Mouse (Mus musculus): ENCODE data around the gene Ina. TPM values are rescaled to one million over a fixed set of nuclear protein-coding genes. Genes with fewer than 3 reads are reported as not detected.

Ina gene
- polyA plus RNA-seq, 1 experiment from 2014 or later: 424 TPM

- Histone ChIP-seq H3K9ac (ENCODE audit: low read depth, low read length) (no peak overlapping the region), H3K4me1 (ENCODE audit: control insufficient read depth, insufficient read depth, low read length) (no peaks in the 10 kb centered on the region), H3K4me3 (ENCODE audit: low read depth, low read length) (no peak overlapping the region), H3K27ac (ENCODE audit: low read length) (no peak overlapping the region), H3K27me3 (ENCODE audit: control insufficient read depth, insufficient read depth, low read depth, low read length) (no peaks in the 10 kb centered on the region), H3K9me3 (replicated peaks; ENCODE audit: control insufficient read depth, low read length, poor library complexity, severe bottlenecking) (no peaks in the 10 kb centered on the region), H3K4me2 (ENCODE audit: low read length) (no peak overlapping the region), H3K36me3 (ENCODE audit: control insufficient read depth, insufficient read depth, low read length) (no peaks in the 10 kb centered on the region)
- no peak for ATAC-seq
- 57% methylated on average over 5 of the region's 5 CpGs for WGBS
These were observed 8.6 kb upstream of the Ina start for GRCm38 (mm10) chr19:47005873-47006272.

GRCm38 (mm10) chr19:47006321-47006720, 8.2 kb upstream of the Ina start:
- 0% methylated on average over 4 of the region's 4 CpGs for WGBS
- Histone ChIP-seq H3K4me2 (ENCODE audit: low read length) (no peak overlapping the region), H3K4me3 (ENCODE audit: low read depth, low read length) (no peak overlapping the region), H3K36me3 (ENCODE audit: control insufficient read depth, insufficient read depth, low read length) (no peaks in the 10 kb centered on the region), H3K27ac (ENCODE audit: low read length) (no peak overlapping the region), H3K9me3 (replicated peaks; ENCODE audit: control insufficient read depth, low read length, poor library complexity, severe bottlenecking) (no peaks in the 10 kb centered on the region), H3K9ac (ENCODE audit: low read depth, low read length) (no peak overlapping the region), H3K27me3 (ENCODE audit: control insufficient read depth, insufficient read depth, low read depth, low read length) (no peaks in the 10 kb centered on the region), H3K4me1 (ENCODE audit: control insufficient read depth, insufficient read depth, low read length) (no peaks in the 10 kb centered on the region)
- ATAC-seq: no peak

GRCm38 (mm10) chr19:47009420-47009819, 5.1 kb upstream of the Ina start:
- H3K4me3 ChIP-seq (ENCODE audit: low read depth, low read length): no peak overlapping the region
- H3K27ac ChIP-seq (ENCODE audit: low read length): no peak overlapping the region
- peaks cover 6% of the 10 kb centered on the region for H3K4me1 ChIP-seq (ENCODE audit: control insufficient read depth, insufficient read depth, low read length)
- WGBS: 93% methylated on average over 7 of the region's 7 CpGs
- ATAC-seq: no peak
- H3K9me3 ChIP-seq (replicated peaks; ENCODE audit: control insufficient read depth, low read length, poor library complexity, severe bottlenecking): no peaks in the 10 kb centered on the region
- no peaks in the 10 kb centered on the region for H3K36me3 ChIP-seq (ENCODE audit: control insufficient read depth, insufficient read depth, low read length)
- no peak overlapping the region for H3K9ac ChIP-seq (ENCODE audit: low read depth, low read length)
- no peak overlapping the region for H3K4me2 ChIP-seq (ENCODE audit: low read length)
- H3K27me3 ChIP-seq (ENCODE audit: control insufficient read depth, insufficient read depth, low read depth, low read length): no peaks in the 10 kb centered on the region

- Histone ChIP-seq H3K4me3 (ENCODE audit: low read depth, low read length) (no peak overlapping the region), H3K4me2 (ENCODE audit: low read length) (no peak overlapping the region), H3K4me1 (ENCODE audit: control insufficient read depth, insufficient read depth, low read length) (peaks cover 6% of the 10 kb centered on the region), H3K9me3 (replicated peaks; ENCODE audit: control insufficient read depth, low read length, poor library complexity, severe bottlenecking) (no peaks in the 10 kb centered on the region), H3K27ac (ENCODE audit: low read length) (no peak overlapping the region), H3K27me3 (ENCODE audit: control insufficient read depth, insufficient read depth, low read depth, low read length) (no peaks in the 10 kb centered on the region), H3K36me3 (ENCODE audit: control insufficient read depth, insufficient read depth, low read length) (no peaks in the 10 kb centered on the region), H3K9ac (ENCODE audit: low read depth, low read length) (no peak overlapping the region)
- WGBS: 93% methylated on average over 5 of the region's 5 CpGs
- ATAC-seq: no peak
These were observed 4.6 kb upstream of the Ina start for GRCm38 (mm10) chr19:47009943-47010342.

- ATAC-seq: no peak
- Histone ChIP-seq H3K27ac (ENCODE audit: low read length) (no peak overlapping the region; the same call in 1 of the 2 replicates), H3K27me3 (ENCODE audit: control insufficient read depth, insufficient read depth, low read depth, low read length) (no peaks in the 10 kb centered on the region), H3K9ac (ENCODE audit: low read depth, low read length) (no peak overlapping the region), H3K36me3 (ENCODE audit: control insufficient read depth, insufficient read depth, low read length) (no peaks in the 10 kb centered on the region), H3K4me1 (ENCODE audit: control insufficient read depth, insufficient read depth, low read length) (peaks cover 6% of the 10 kb centered on the region), H3K4me2 (ENCODE audit: low read length) (peak overlapping the region; percentile 82), H3K4me3 (ENCODE audit: low read depth, low read length) (no peak overlapping the region), H3K9me3 (replicated peaks; ENCODE audit: control insufficient read depth, low read length, poor library complexity, severe bottlenecking) (no peaks in the 10 kb centered on the region)
- 87% methylated on average over 15 of the region's 15 CpGs for WGBS
These were observed 1.9 kb upstream of the Ina start for GRCm38 (mm10) chr19:47012521-47013130.

- Histone ChIP-seq H3K27ac (ENCODE audit: low read length) (peak overlapping the region; percentile 97), H3K4me1 (ENCODE audit: control insufficient read depth, insufficient read depth, low read length) (peaks cover 6% of the 10 kb centered on the region), H3K4me3 (ENCODE audit: low read depth, low read length) (peak overlapping the region; percentile 73), H3K4me2 (ENCODE audit: low read length) (peak overlapping the region; percentile 82), H3K9me3 (replicated peaks; ENCODE audit: control insufficient read depth, low read length, poor library complexity, severe bottlenecking) (no peaks in the 10 kb centered on the region), H3K36me3 (ENCODE audit: control insufficient read depth, insufficient read depth, low read length) (no peaks in the 10 kb centered on the region), H3K27me3 (ENCODE audit: control insufficient read depth, insufficient read depth, low read depth, low read length) (no peaks in the 10 kb centered on the region), H3K9ac (ENCODE audit: low read depth, low read length) (peak overlapping the region; percentile 93)
- ATAC-seq: no peak
- 5% methylated on average over 20 of the region's 20 CpGs for WGBS
These were observed 949 bp upstream of the Ina start for GRCm38 (mm10) chr19:47013340-47014158.

- WGBS: 0% methylated on average over 11 of the region's 11 CpGs
- H3K27me3 ChIP-seq (ENCODE audit: control insufficient read depth, insufficient read depth, low read depth, low read length): no peaks in the 10 kb centered on the region
These were observed 395 bp upstream of the Ina start for GRCm38 (mm10) chr19:47014159-47014446.

GRCm38 (mm10) chr19:47015396-47015795, 898 bp downstream of the Ina start:
- H3K27ac ChIP-seq (ENCODE audit: low read length): peak overlapping the region; percentile 97
- peak overlapping the region; percentile 93 for H3K9ac ChIP-seq (ENCODE audit: low read depth, low read length)
- ATAC-seq: peak; percentile 6; the same call in 1 of the 2 replicates
- under 1% methylated on average over 37 of the region's 37 CpGs for WGBS
- H3K4me1 ChIP-seq (ENCODE audit: control insufficient read depth, insufficient read depth, low read length): peaks cover 17% of the 10 kb centered on the region
- no peaks in the 10 kb centered on the region for H3K9me3 ChIP-seq (replicated peaks; ENCODE audit: control insufficient read depth, low read length, poor library complexity, severe bottlenecking)
- H3K4me3 ChIP-seq (ENCODE audit: low read depth, low read length): peak overlapping the region; percentile 73
- H3K36me3 ChIP-seq (ENCODE audit: control insufficient read depth, insufficient read depth, low read length): no peaks in the 10 kb centered on the region
- H3K27me3 ChIP-seq (ENCODE audit: control insufficient read depth, insufficient read depth, low read depth, low read length): no peaks in the 10 kb centered on the region
- peak overlapping the region; percentile 82 for H3K4me2 ChIP-seq (ENCODE audit: low read length)

More at GRCm38 (mm10) chr19:47014159-47014446, 395 bp upstream of the Ina start:
- Histone ChIP-seq H3K9ac (ENCODE audit: low read depth, low read length) (peak overlapping the region; percentile 93), H3K4me2 (ENCODE audit: low read length) (peak overlapping the region; percentile 82), H3K9me3 (replicated peaks; ENCODE audit: control insufficient read depth, low read length, poor library complexity, severe bottlenecking) (no peaks in the 10 kb centered on the region), H3K36me3 (ENCODE audit: control insufficient read depth, insufficient read depth, low read length) (no peaks in the 10 kb centered on the region), H3K4me1 (ENCODE audit: control insufficient read depth, insufficient read depth, low read length) (peaks cover 6% of the 10 kb centered on the region), H3K27ac (ENCODE audit: low read length) (peak overlapping the region; percentile 97), H3K4me3 (ENCODE audit: low read depth, low read length) (peak overlapping the region; percentile 73)
- peak; percentile 34 for ATAC-seq

- Histone ChIP-seq H3K4me3 (ENCODE audit: low read depth, low read length) (peak overlapping the region; percentile 73), H3K4me2 (ENCODE audit: low read length) (peak overlapping the region; percentile 82), H3K9me3 (replicated peaks; ENCODE audit: control insufficient read depth, low read length, poor library complexity, severe bottlenecking) (no peaks in the 10 kb centered on the region), H3K27ac (ENCODE audit: low read length) (peak overlapping the region; percentile 97), H3K4me1 (ENCODE audit: control insufficient read depth, insufficient read depth, low read length) (peaks cover 19% of the 10 kb centered on the region), H3K27me3 (ENCODE audit: control insufficient read depth, insufficient read depth, low read depth, low read length) (no peaks in the 10 kb centered on the region), H3K9ac (ENCODE audit: low read depth, low read length) (peak overlapping the region; percentile 93), H3K36me3 (ENCODE audit: control insufficient read depth, insufficient read depth, low read length) (peaks cover 1% of the 10 kb centered on the region; the same call in 1 of the 2 replicates)
- 2% methylated on average over 9 of the region's 9 CpGs for WGBS
- no peak for ATAC-seq
These were observed 1.5 kb downstream of the Ina start for GRCm38 (mm10) chr19:47015965-47016364.

Data from midbrain, embryonic 16.5 days (tissue).